In genomic region chr1:59566926-59567325, GRCm38 (mm10) we compare ENCODE assay signal across 9 mouse cellular contexts. TPM values are rescaled to one million over a fixed set of nuclear protein-coding genes. Genes with fewer than 3 reads are reported as not detected.
DNase-seq lines count a peak whose midpoint lies in the region; TF ChIP-seq lines count a peak whose summit lies in the region.
"Had no signal": no experiment of that assay in that cellular context is flagged by ENCODE, and none has a peak within 500 bp of the region (broad histone marks: within the 10 kb centered on the region; RNA-seq: fewer than 3 reads in every experiment).

No protein-coding gene starts in this region.

- no peak for TF ChIP-seq CTCF in layer of hippocampus, adult 2 months (conservative IDR thresholded peaks at IDR 0.05)

- H3K27ac ChIP-seq in layer of hippocampus, adult 2 months: peak overlapping the region; percentile 20; the same call in 1 of the 2 replicates
- H3K27ac ChIP-seq: lung, embryonic 15.5 days had no signal

- peak; percentile 69 for DNase-seq in 3134 (ENCODE audit: extremely low read depth, insufficient read length, low spot score)
- DNase-seq in 3T3-L1 (ENCODE audit: low read depth, low spot score): peak; percentile 88
- peak; percentile 93 for DNase-seq in cerebellum, adult 9-11 months
- peak; percentile 21 to 39 for DNase-seq in layer of hippocampus, adult 2 months (ENCODE audit: low spot score in 2 of 2)
- no peak for DNase-seq in T-cell, adult 2 months (ENCODE audit: low spot score)
- no peak for DNase-seq in thymus, postnatal 4 days
- no peak for DNase-seq in gastrocnemius, postnatal 36 days
- no peak for DNase-seq in heart, postnatal 25 days (ENCODE audit: low spot score)

- H3K4me3 ChIP-seq in layer of hippocampus, adult 2 months: no peak overlapping the region
- H3K4me3 ChIP-seq: lung, embryonic 15.5 days had no signal

- intact Hi-C loops in gastrocnemius, postnatal 36 days (cut with DNase I): no loop called here
- intact Hi-C loops in heart, postnatal 25 days (cut with DNase I): no loop called here

RNA-seq across cellular contexts. Expression of gene Gm973, which starts 50.9 kb away (rescaled TPM):
- total RNA-seq in layer of hippocampus, adult 2 months (2021): 10 to 100 TPM; 14.5 to 16.1 TPM
- total RNA-seq in gastrocnemius, postnatal 36 days (2021): under 1 TPM in 1 of 2 experiments, not detected in 1; 0.25 TPM
- total RNA-seq in heart, postnatal 25 days (2021): under 1 TPM in 1 of 2 experiments, not detected in 1; 0.61 TPM

Comparison
In these comparisons a context has a peak if more than half of its experiments do, and no peak if none do; other contexts are left out.
1. DNase-seq: peak in 3134 (single experiment), 3T3-L1 (single experiment), cerebellum, adult 9-11 months (single experiment) and layer of hippocampus, adult 2 months (2 of 2); none in T-cell, adult 2 months (single experiment), thymus, postnatal 4 days (single experiment), gastrocnemius, postnatal 36 days (0 of 2) and heart, postnatal 25 days (single experiment).
2. RNA of gene Gm973, which starts 50.9 kb away (total RNA-seq): 14.5 to 16.1 TPM in layer of hippocampus, adult 2 months; 0.61 TPM in heart, postnatal 25 days and 0.25 TPM in gastrocnemius, postnatal 36 days; every median in the first group is over 4 times any median in the second.